ENCODE assay signal across 16 mouse cellular contexts in genomic region chr15:73901701-73902100, GRCm38 (mm10).
"Had no signal": no experiment of that assay in that cellular context is flagged by ENCODE, and none has a peak within 500 bp of the region (broad histone marks: within the 10 kb centered on the region; RNA-seq: fewer than 3 reads in every experiment).

No protein-coding gene starts in this region.

- H3K36me3 ChIP-seq: limb, embryonic 10.5 days; liver, embryonic 13.5 days; lung, embryonic 15.5 days; midbrain, embryonic 10.5 days; midbrain, embryonic 15.5 days; neural tube, embryonic 12.5 days; stomach, embryonic 15.5 days had no signal

- H3K4me2 ChIP-seq: liver, embryonic 13.5 days; lung, embryonic 15.5 days; midbrain, embryonic 15.5 days; neural tube, embryonic 12.5 days; stomach, embryonic 15.5 days had no signal

- H3K4me1 ChIP-seq: liver, embryonic 13.5 days; stomach, embryonic 15.5 days had no signal

- H3K27ac ChIP-seq: left cerebral cortex, adult 2 months; limb, embryonic 10.5 days; liver, embryonic 13.5 days; lung, embryonic 15.5 days; macrophage; midbrain, embryonic 10.5 days; midbrain, embryonic 15.5 days; neural tube, embryonic 12.5 days; stomach, embryonic 15.5 days had no signal

- ATAC-seq: liver, postnatal 0 days; midbrain, embryonic 15.5 days had no signal

- H3K9ac ChIP-seq: liver, embryonic 13.5 days; liver, postnatal 0 days; lung, embryonic 15.5 days; midbrain, embryonic 15.5 days; neural tube, embryonic 12.5 days; stomach, embryonic 15.5 days had no signal

- H3K9me3 ChIP-seq: limb, embryonic 10.5 days; liver, embryonic 13.5 days; lung, embryonic 15.5 days; midbrain, embryonic 10.5 days; midbrain, embryonic 15.5 days; neural tube, embryonic 12.5 days; stomach, embryonic 15.5 days had no signal

- DNase-seq: kidney, adult 8-10 months; kidney, postnatal 25 days; liver, embryonic 13.5 days; liver, postnatal 0 days; lung, postnatal 14 days; right cerebral cortex, postnatal 4 days; spleen, adult 18-20 months; thymus, postnatal 36 days had no signal

- H3K27me3 ChIP-seq: liver, embryonic 13.5 days; lung, embryonic 15.5 days; midbrain, embryonic 15.5 days; neural tube, embryonic 12.5 days; stomach, embryonic 15.5 days had no signal

- H3K4me3 ChIP-seq: left cerebral cortex, adult 2 months; limb, embryonic 10.5 days; liver, embryonic 13.5 days; lung, embryonic 15.5 days; midbrain, embryonic 10.5 days; midbrain, embryonic 15.5 days; neural tube, embryonic 12.5 days; stomach, embryonic 15.5 days had no signal
